Comparison of ENCODE assay signal across 14 mouse cellular contexts in genomic region chr8:124264032-124264431, GRCm38 (mm10). TPM values are rescaled to one million over a fixed set of nuclear protein-coding genes. Genes with fewer than 3 reads are reported as not detected.
A peak's percentile ranks its signal among the peaks of the same experiment; 100 is the strongest.
DNase-seq lines count a peak whose midpoint lies in the region; ATAC-seq and TF ChIP-seq lines count a peak whose summit lies in the region.
"Had no signal": no experiment of that assay in that cellular context is flagged by ENCODE, and none has a peak within 500 bp of the region (broad histone marks: within the 10 kb centered on the region; RNA-seq: fewer than 3 reads in every experiment).

No protein-coding gene starts in this region.

- DNase-seq in hindbrain, embryonic 10.5 days (ENCODE audit: low spot score), result no peak
- peak; percentile 68 for DNase-seq in lung, embryonic 14.5 days
- DNase-seq in lung, adult 18-20 months, result no peak
- DNase-seq in kidney, postnatal 14 days, result peak; percentile 77
- DNase-seq in right cerebral cortex, adult 2 months (ENCODE audit: low spot score in 2 of 2), result no peak
- DNase-seq in cerebellum, adult 2 months, result no peak
- DNase-seq: cerebellum, adult 11-12 months; gastrocnemius, postnatal 14 days; spleen, adult 18-20 months had no signal

- no peaks in the 10 kb centered on the region for H3K9me3 ChIP-seq in hindbrain, embryonic 10.5 days
- no peaks in the 10 kb centered on the region for H3K9me3 ChIP-seq in hindbrain, embryonic 16.5 days (ENCODE audit: control insufficient read depth, low read length)
- no peaks in the 10 kb centered on the region for H3K9me3 ChIP-seq in lung, embryonic 14.5 days (ENCODE audit: low read depth, low read length)
- H3K9me3 ChIP-seq in neural tube, embryonic 14.5 days (ENCODE audit: control insufficient read depth, low read length), result no peaks in the 10 kb centered on the region
- H3K9me3 ChIP-seq: forebrain, embryonic 15.5 days had no signal

- peaks cover 63% of the 10 kb centered on the region for H3K4me1 ChIP-seq in hindbrain, embryonic 10.5 days (replicated peaks)
- peaks cover 20% of the 10 kb centered on the region for H3K4me1 ChIP-seq in hindbrain, embryonic 16.5 days (ENCODE audit: control insufficient read depth, insufficient read depth, low read depth, low read length)
- H3K4me1 ChIP-seq in lung, embryonic 14.5 days (ENCODE audit: insufficient read depth), result peaks cover 14% of the 10 kb centered on the region
- H3K4me1 ChIP-seq in neural tube, embryonic 14.5 days (ENCODE audit: control insufficient read depth, insufficient read depth, low read length), result peaks cover 32% of the 10 kb centered on the region
- H3K4me1 ChIP-seq in cerebellum, adult 2 months (ENCODE audit: control insufficient read depth, insufficient read depth, low read length), result peaks cover 46% of the 10 kb centered on the region

- no peak for TF ChIP-seq POLR2A in cerebellum, adult 2 months (IDR thresholded peaks at IDR 0.05; ENCODE audit: borderline replicate concordance, insufficient read depth, low read length)

- WGBS in hindbrain, embryonic 10.5 days, result 90% methylated on average over 8 of the region's 8 CpGs
- WGBS in hindbrain, embryonic 16.5 days, result 74% methylated on average over 8 of the region's 8 CpGs
- WGBS in lung, embryonic 14.5 days, result 57% methylated on average over 8 of the region's 8 CpGs
- WGBS in neural tube, embryonic 14.5 days, result 75% methylated on average over 8 of the region's 8 CpGs
- 72% methylated on average over 8 of the region's 8 CpGs for WGBS in cerebellum, adult 2 months

- H3K27me3 ChIP-seq in hindbrain, embryonic 10.5 days (ENCODE audit: insufficient read depth, poor library complexity, severe bottlenecking), result no peaks in the 10 kb centered on the region
- H3K27me3 ChIP-seq in hindbrain, embryonic 16.5 days (replicated peaks; ENCODE audit: control insufficient read depth, insufficient read depth, low read length), result no peaks in the 10 kb centered on the region
- no peaks in the 10 kb centered on the region for H3K27me3 ChIP-seq in lung, embryonic 14.5 days (ENCODE audit: insufficient read depth, low read length)
- H3K27me3 ChIP-seq in neural tube, embryonic 14.5 days (ENCODE audit: control insufficient read depth, insufficient read depth, low read length), result no peaks in the 10 kb centered on the region
- no peaks in the 10 kb centered on the region for H3K27me3 ChIP-seq in cerebellum, adult 2 months (ENCODE audit: control insufficient read depth, insufficient read depth, low read length)
- H3K27me3 ChIP-seq: forebrain, embryonic 15.5 days; Patski had no signal

- no peak overlapping the region for H3K4me3 ChIP-seq in hindbrain, embryonic 10.5 days
- no peak overlapping the region for H3K4me3 ChIP-seq in hindbrain, embryonic 16.5 days (ENCODE audit: low read length)
- no peak overlapping the region for H3K4me3 ChIP-seq in lung, embryonic 14.5 days (ENCODE audit: low read depth, low read length)
- no peak overlapping the region for H3K4me3 ChIP-seq in neural tube, embryonic 14.5 days (ENCODE audit: low read depth, low read length)
- H3K4me3 ChIP-seq in cerebellum, adult 2 months (replicated peaks; ENCODE audit: insufficient read depth, low read depth, low read length), result no peak overlapping the region
- H3K4me3 ChIP-seq: forebrain, embryonic 15.5 days had no signal

- H3K36me3 ChIP-seq in hindbrain, embryonic 10.5 days, result peaks cover 15% of the 10 kb centered on the region
- no peaks in the 10 kb centered on the region for H3K36me3 ChIP-seq in hindbrain, embryonic 16.5 days (ENCODE audit: control insufficient read depth, insufficient read depth, low read length)
- no peaks in the 10 kb centered on the region for H3K36me3 ChIP-seq in lung, embryonic 14.5 days (ENCODE audit: insufficient read depth)
- H3K36me3 ChIP-seq in neural tube, embryonic 14.5 days (ENCODE audit: control insufficient read depth, insufficient read depth, low read length), result no peaks in the 10 kb centered on the region

- H3K9ac ChIP-seq in hindbrain, embryonic 16.5 days (ENCODE audit: low read depth, low read length), result no peak overlapping the region
- no peak overlapping the region for H3K9ac ChIP-seq in lung, embryonic 14.5 days
- no peak overlapping the region for H3K9ac ChIP-seq in neural tube, embryonic 14.5 days (replicated peaks; ENCODE audit: low read depth, low read length)
- H3K9ac ChIP-seq: forebrain, embryonic 15.5 days; liver, embryonic 14.5 days had no signal

- H3K27ac ChIP-seq in hindbrain, embryonic 10.5 days, result peak overlapping the region; percentile 45; the same call in 1 of the 2 replicates
- no peak overlapping the region for H3K27ac ChIP-seq in hindbrain, embryonic 16.5 days (ENCODE audit: low read depth, low read length)
- H3K27ac ChIP-seq in lung, embryonic 14.5 days (ENCODE audit: low read depth), result no peak overlapping the region
- H3K27ac ChIP-seq in neural tube, embryonic 14.5 days (ENCODE audit: low read depth, low read length), result peak overlapping the region; percentile 77
- no peak overlapping the region for H3K27ac ChIP-seq in cerebellum, adult 2 months (ENCODE audit: insufficient read depth, low read length)
- H3K27ac ChIP-seq: liver, embryonic 14.5 days had no signal

- H3K4me2 ChIP-seq in hindbrain, embryonic 16.5 days (ENCODE audit: low read length), result no peak overlapping the region
- H3K4me2 ChIP-seq in lung, embryonic 14.5 days, result no peak overlapping the region
- no peak overlapping the region for H3K4me2 ChIP-seq in neural tube, embryonic 14.5 days (ENCODE audit: low read depth, low read length)
- H3K4me2 ChIP-seq: forebrain, embryonic 15.5 days had no signal

- no peak for ATAC-seq in hindbrain, embryonic 16.5 days
- ATAC-seq in lung, embryonic 14.5 days (ENCODE audit: insufficient read depth), result no peak
- ATAC-seq in neural tube, embryonic 14.5 days (ENCODE audit: low read depth), result no peak
- ATAC-seq: forebrain, embryonic 15.5 days had no signal

- no peak for TF ChIP-seq CTCF in lung, embryonic 14.5 days (IDR thresholded peaks at IDR 0.05; ENCODE audit: low read depth)
- TF ChIP-seq CTCF in cerebellum, adult 2 months (IDR thresholded peaks at IDR 0.05; ENCODE audit: borderline replicate concordance, insufficient read depth, low read depth, low read length), result no peak

RNA-seq across cellular contexts. Expression of gene Galnt2, which starts 32.8 kb away (rescaled TPM):
- 42.2 and 56.0 TPM in 2 replicates for polyA plus RNA-seq in hindbrain, embryonic 10.5 days (2016; fragmentation: Nextera tagmentation; extraction: Ambion mirVana)
- 33.8 and 40.2 TPM in 2 replicates for polyA plus RNA-seq in hindbrain, embryonic 16.5 days (2015; fragmentation: Nextera tagmentation; extraction: Ambion mirVana)
- polyA plus RNA-seq in lung, embryonic 14.5 days (2014; fragmentation: Nextera tagmentation; extraction: Ambion mirVana), result 66.8 and 67.2 TPM in 2 replicates
- polyA plus RNA-seq in neural tube, embryonic 14.5 days (2014; fragmentation: Nextera tagmentation; extraction: Ambion mirVana), result 55.8 and 57.7 TPM in 2 replicates
- 22.6 and 23.8 TPM in 2 replicates for polyA plus RNA-seq in cerebellum, adult 2 months (2012; rRNA removed)

Comparison
In these comparisons a context has a peak if more than half of its experiments do, and no peak if none do; other contexts are left out.
1. DNase-seq: peak in lung, embryonic 14.5 days (single experiment) and kidney, postnatal 14 days (single experiment); none in hindbrain, embryonic 10.5 days (single experiment), lung, adult 18-20 months (0 of 2), right cerebral cortex, adult 2 months (0 of 2) and cerebellum, adult 2 months (0 of 2).
2. H3K27ac ChIP-seq: peak in hindbrain, embryonic 10.5 days (single experiment) and neural tube, embryonic 14.5 days (single experiment); none in hindbrain, embryonic 16.5 days (single experiment), lung, embryonic 14.5 days (single experiment) and cerebellum, adult 2 months (single experiment).